Mouse (Mus musculus) midbrain, embryonic 11.5 days (tissue): ENCODE data around the gene Ap5m1. TPM values are rescaled to one million over a fixed set of nuclear protein-coding genes. Genes with fewer than 3 reads are reported as not detected.
"Not testable (repeated sequence)": the region's sequence is repeated elsewhere in the genome, so short reads cannot be mapped to it uniquely, and the experiment has no call there.

ENCODE experiments used
- ATAC-seq: fragments of 200-750 bp; cut with Nextera tagmentation; 2 replicates; pipeline ENCODE4 v1.8.0; 2017; ENCODE audit warnings: moderate TSS enrichment, moderate library complexity; ENCODE audit not compliant: low FRiP score
- DNase-seq: peaks from one replicate; pipeline ENCODE4 v3.0.0; 2015; ENCODE audit warnings: low spot score; ENCODE audit errors: missing footprints
- H3K27ac ChIP-seq: fragments of 300-500 bp; sonication (generic); 2 replicates; pipeline ENCODE4 v1.5.1; 2014; ENCODE audit warnings: low read depth, low read length
- H3K27me3 ChIP-seq: fragments of 300-500 bp; sonication (generic); 2 replicates; pipeline ENCODE4 v1.6.1; 2014; ENCODE audit warnings: mild to moderate bottlenecking, low read length, moderate library complexity, mixed read lengths; ENCODE audit not compliant: control insufficient read depth, insufficient read depth
- H3K36me3 ChIP-seq: fragments of 300-500 bp; sonication (generic); 2 replicates; pipeline ENCODE4 v1.6.1; 2014; ENCODE audit warnings: mild to moderate bottlenecking, low read length, moderate library complexity, mixed read lengths; ENCODE audit not compliant: control insufficient read depth, insufficient read depth
- H3K4me1 ChIP-seq: fragments of 300-500 bp; sonication (generic); 2 replicates; pipeline ENCODE4 v1.6.1; 2014; ENCODE audit warnings: low read length; ENCODE audit not compliant: control insufficient read depth, insufficient read depth
- H3K4me2 ChIP-seq: fragments of 300-500 bp; sonication (generic); 2 replicates; pipeline ENCODE4 v1.6.1; 2014; ENCODE audit warnings: mild to moderate bottlenecking, moderate library complexity
- H3K4me3 ChIP-seq: fragments of 300-500 bp; sonication (generic); 2 replicates; pipeline ENCODE4 v1.5.1; 2014; ENCODE audit warnings: low read depth, low read length
- H3K9ac ChIP-seq: fragments of 300-500 bp; sonication (generic); 2 replicates; pipeline ENCODE4 v1.6.1; 2014; ENCODE audit warnings: low read length
- H3K9me3 ChIP-seq: fragments of 300-500 bp; sonication (generic); 2 replicates; pipeline ENCODE4 v1.6.1; 2016; ENCODE audit warnings: low read length; ENCODE audit not compliant: control insufficient read depth
- WGBS: fragments of 180-500 bp; shearing (Covaris S2); extraction: QIAGEN DNeasy Blood & Tissue Kit; methylation state at CpG from one replicate; pipeline ENCODE4 v1.1.7; 2014; 5-methylcytosine and 5-hydroxymethylcytosine counted together
- polyA plus RNA-seq: library from polyadenylated mRNA; unstranded; fragments of >200 nt; fragmentation: Nextera tagmentation; extraction: Ambion mirVana; gene quantifications from 2 replicates; pipeline ENCODE4 v1.2.1, GENCODE M21; 2014

Gene Ap5m1
- polyA plus RNA-seq, 1 experiment from 2014 or later = 40.0 TPM

GRCm38 (mm10) chr14:49090102-49090501 lies 24.2 kb downstream of the Ap5m1 start:
- DNase-seq = peak; percentile 89
- Histone ChIP-seq H3K27ac (peak overlapping the region; percentile 68; the same call in 1 of the 2 replicates), H3K4me2 (peak overlapping the region; percentile 24), H3K9ac (no peak overlapping the region; the same call in 1 of the 2 replicates), H3K4me3 (no peak overlapping the region), H3K9me3 (no peaks in the 10 kb centered on the region), H3K4me1 (peaks cover 39% of the 10 kb centered on the region), H3K27me3 (no peaks in the 10 kb centered on the region), H3K36me3 (no peaks in the 10 kb centered on the region; the same call in 1 of the 2 replicates)
- ATAC-seq = peak; percentile 64
- 10% methylated on average over 5 of the region's 5 CpGs for WGBS

GRCm38 (mm10) chr14:49091277-49091676 lies 25.4 kb downstream of the Ap5m1 start:
- 47% methylated on average over 4 of the region's 4 CpGs for WGBS

GRCm38 (mm10) chr14:49091755-49092154 lies 25.9 kb downstream of the Ap5m1 start:
- H3K9ac ChIP-seq, H3K9me3 ChIP-seq, H3K4me3 ChIP-seq, H3K4me2 ChIP-seq, DNase-seq, ATAC-seq, H3K27me3 ChIP-seq, H3K27ac ChIP-seq, H3K36me3 ChIP-seq: not testable (repeated sequence)
- 24% methylated on average over 1 of the region's 1 CpGs for WGBS
- H3K4me1 ChIP-seq = peaks cover 49% of the 10 kb centered on the region

More at GRCm38 (mm10) chr14:49091277-49091676, 25.4 kb downstream of the Ap5m1 start:
- Histone ChIP-seq H3K9ac (no peak overlapping the region), H3K4me3 (no peak overlapping the region), H3K9me3 (no peaks in the 10 kb centered on the region), H3K4me1 (peaks cover 49% of the 10 kb centered on the region), H3K36me3 (no peaks in the 10 kb centered on the region; the same call in 1 of the 2 replicates), H3K27ac (no peak overlapping the region), H3K27me3 (no peaks in the 10 kb centered on the region), H3K4me2 (no peak overlapping the region)
- DNase-seq (peak; percentile 87), ATAC-seq (no peak)

GRCm38 (mm10) chr14:49118381-49118780 lies 52.5 kb downstream of the Ap5m1 start:
- ATAC-seq (no peak), DNase-seq (peak; percentile 94)
- no peak overlapping the region for H3K4me2 ChIP-seq
- WGBS = 8% methylated on average over 7 of the region's 7 CpGs
- H3K27me3 ChIP-seq = no peaks in the 10 kb centered on the region
- no peaks in the 10 kb centered on the region for H3K9me3 ChIP-seq
- H3K27ac ChIP-seq = no peak overlapping the region
- no peaks in the 10 kb centered on the region for H3K36me3 ChIP-seq
- no peak overlapping the region for H3K9ac ChIP-seq
- no peak overlapping the region for H3K4me3 ChIP-seq
- no peaks in the 10 kb centered on the region for H3K4me1 ChIP-seq

GRCm38 (mm10) chr14:49121723-49122122 lies 55.8 kb downstream of the Ap5m1 start:
- H3K9ac ChIP-seq = no peak overlapping the region
- no peaks in the 10 kb centered on the region for H3K27me3 ChIP-seq
- ATAC-seq = no peak
- no peaks in the 10 kb centered on the region for H3K9me3 ChIP-seq
- no peak overlapping the region for H3K4me3 ChIP-seq
- no peaks in the 10 kb centered on the region for H3K36me3 ChIP-seq
- no peak overlapping the region for H3K4me2 ChIP-seq
- H3K27ac ChIP-seq = no peak overlapping the region
- no peak for DNase-seq
- 77% methylated on average over 9 of the region's 9 CpGs for WGBS
- no peaks in the 10 kb centered on the region for H3K4me1 ChIP-seq

GRCm38 (mm10) chr14:49127162-49127779 lies 61.4 kb downstream of the Ap5m1 start:
- no peaks in the 10 kb centered on the region for H3K27me3 ChIP-seq
- H3K4me3 ChIP-seq = peak overlapping the region; percentile 1; the same call in 1 of the 2 replicates
- H3K9ac ChIP-seq = peak overlapping the region; percentile 9; the same call in 1 of the 2 replicates
- peak overlapping the region; percentile 40 for H3K4me2 ChIP-seq
- H3K27ac ChIP-seq = peak overlapping the region; percentile 6; the same call in 1 of the 2 replicates
- H3K36me3 ChIP-seq = no peaks in the 10 kb centered on the region
- peaks cover 17% of the 10 kb centered on the region for H3K4me1 ChIP-seq
- H3K9me3 ChIP-seq = no peaks in the 10 kb centered on the region
- ATAC-seq = peak; percentile 65
- DNase-seq = peak; percentile 94
- 26% methylated on average over 23 of the region's 23 CpGs for WGBS

- H3K27ac ChIP-seq = no peak overlapping the region
- peak; percentile 80 for DNase-seq
Measured at GRCm38 (mm10) chr14:49128544-49129263, 62.8 kb downstream of the Ap5m1 start.

GRCm38 (mm10) chr14:49132391-49132790 lies 66.5 kb downstream of the Ap5m1 start:
- Histone ChIP-seq H3K4me1 (peaks cover 13% of the 10 kb centered on the region), H3K27me3 (no peaks in the 10 kb centered on the region), H3K36me3 (no peaks in the 10 kb centered on the region), H3K4me2 (no peak overlapping the region), H3K27ac (no peak overlapping the region), H3K9ac (no peak overlapping the region), H3K9me3 (no peaks in the 10 kb centered on the region), H3K4me3 (no peak overlapping the region)
- ATAC-seq (no peak), DNase-seq (no peak)
- 88% methylated on average over 3 of the region's 3 CpGs for WGBS

More at GRCm38 (mm10) chr14:49128544-49129263, 62.8 kb downstream of the Ap5m1 start:
- no peaks in the 10 kb centered on the region for H3K36me3 ChIP-seq
- no peaks in the 10 kb centered on the region for H3K9me3 ChIP-seq
- 0 out of 2 replicates have a peak, but pooled peaks have one; percentile 45 for ATAC-seq
- H3K4me1 ChIP-seq = peaks cover 17% of the 10 kb centered on the region
- no peak overlapping the region for H3K4me3 ChIP-seq
- H3K4me2 ChIP-seq = no peak overlapping the region
- H3K9ac ChIP-seq = no peak overlapping the region
- WGBS = 27% methylated on average over 10 of the region's 10 CpGs
- no peaks in the 10 kb centered on the region for H3K27me3 ChIP-seq

- Histone ChIP-seq H3K4me2 (no peak overlapping the region), H3K27me3 (no peaks in the 10 kb centered on the region), H3K9ac (no peak overlapping the region), H3K4me3 (no peak overlapping the region), H3K27ac (no peak overlapping the region), H3K4me1 (peaks cover 11% of the 10 kb centered on the region), H3K36me3 (no peaks in the 10 kb centered on the region), H3K9me3 (no peaks in the 10 kb centered on the region; the same call in 1 of the 2 replicates)
- no peak for DNase-seq
- WGBS = 56% methylated on average over 1 of the region's 1 CpGs
- no peak for ATAC-seq
Measured at GRCm38 (mm10) chr14:49138171-49138570, 72.3 kb downstream of the Ap5m1 start.
